Mouse (Mus musculus): Measurements from ENCODE around the gene Ccdc172.

- TF ChIP-seq CTCF (IDR thresholded peaks at IDR 0.05; ENCODE audit: borderline replicate concordance, extremely low read depth, insufficient read depth, insufficient read length) (no peak), POLR2A (IDR thresholded peaks at IDR 0.05; ENCODE audit: borderline replicate concordance, extremely low read depth, insufficient read depth, insufficient read length, poor library complexity, severe bottlenecking) (no peak)
These were observed 39.1 kb downstream of the Ccdc172 start for GRCm38 (mm10) chr19:58550916-58551315.

Measured in brain, embryonic 14.5 days (tissue).